Comparison of ENCODE assay signal across 19 mouse cellular contexts in the genomic region with DNA sequence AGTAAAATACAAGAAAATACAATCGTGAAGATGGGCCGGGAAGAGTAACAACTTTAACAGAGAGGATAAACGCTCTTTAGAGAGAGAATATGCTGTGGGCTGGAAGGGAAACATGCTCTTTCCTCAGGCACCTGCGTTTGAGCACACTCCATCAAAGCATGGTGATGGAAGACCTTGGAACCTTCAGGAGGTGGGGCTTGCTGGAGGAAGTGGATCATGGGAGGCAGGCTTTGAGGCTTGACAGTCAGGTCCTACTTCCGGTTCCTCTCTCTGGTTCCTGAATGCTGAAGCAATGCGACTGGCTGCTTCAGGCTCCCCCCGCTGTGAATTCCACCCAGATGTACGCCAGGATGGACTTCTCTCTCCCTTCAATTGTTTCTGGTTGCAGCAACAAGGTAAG. TPM values are rescaled to one million over a fixed set of nuclear protein-coding genes. Genes with fewer than 3 reads are reported as not detected.
A peak's percentile ranks its signal among the peaks of the same experiment; 100 is the strongest.
DNase-seq lines count a peak whose midpoint lies in the region; ATAC-seq and TF ChIP-seq lines count a peak whose summit lies in the region.
"Had no signal": no experiment of that assay in that cellular context is flagged by ENCODE, and none has a peak within 500 bp of the region (broad histone marks: within the 10 kb centered on the region; RNA-seq: fewer than 3 reads in every experiment).

No protein-coding gene starts in this region.

- TF ChIP-seq CTCF in hindbrain, postnatal 0 days (IDR thresholded peaks at IDR 0.05; ENCODE audit: low read depth) = no peak
- no peak for TF ChIP-seq CTCF in CH12.LX (conservative IDR thresholded peaks at IDR 0.05 in 1 of 2, IDR thresholded peaks at IDR 0.05 in 1 of 2; ENCODE audit: low read depth in 2 of 2, low read length in 2 of 2)

- H3K79me2 ChIP-seq in CH12.LX (replicated peaks; ENCODE audit: control insufficient read depth, extremely low read depth, insufficient read depth, poor library complexity, severe bottlenecking) = peaks cover 8% of the 10 kb centered on the region

- in situ Hi-C loops in CH12.LX (cut with MboI; ENCODE audit: low pct_ligation_motif_present, low pct_unique_long_range_greater_than_20kb, low sequenced_read_pairs) = loop anchor here (25.0 kb wide), 2 partner anchors 427 to 527 kb away; partner anchors contain the start of gene Tarbp1

- TF ChIP-seq POLR2A in CH12.LX (IDR thresholded peaks at IDR 0.05; ENCODE audit: low read depth, low read length) = peak; percentile 86

- no peak overlapping the region for H3K4me2 ChIP-seq in hindbrain, postnatal 0 days (ENCODE audit: low read depth, low read length)
- H3K4me2 ChIP-seq in hindbrain, embryonic 14.5 days (replicated peaks) = no peak overlapping the region
- H3K4me2 ChIP-seq in CH12.LX (ENCODE audit: insufficient read depth, low read depth, poor library complexity, severe bottlenecking) = peak overlapping the region; percentile 31; the same call in 1 of the 2 replicates
- no peak overlapping the region for H3K4me2 ChIP-seq in forebrain, embryonic 14.5 days (ENCODE audit: low read length)
- H3K4me2 ChIP-seq: hindbrain, embryonic 15.5 days; midbrain, embryonic 11.5 days had no signal

- no peak for DNase-seq in hindbrain, postnatal 0 days (ENCODE audit: low spot score)
- DNase-seq in hindbrain, embryonic 14.5 days (ENCODE audit: low spot score) = no peak
- peak; percentile 48 for DNase-seq in CH12.LX (ENCODE audit: extremely low read depth)
- DNase-seq in cerebellum, adult 18-20 months = peak; percentile 76 to 85
- peak; percentile 71 to 72 for DNase-seq in cerebellum, postnatal 36 days
- no peak for DNase-seq in forebrain, embryonic 14.5 days (ENCODE audit: low spot score)
- DNase-seq in lung, postnatal 14 days = no peak
- no peak for DNase-seq in gastrocnemius, postnatal 36 days
- DNase-seq: adrenal gland, adult 8-10 months; gastrocnemius, postnatal 14 days; kidney, adult 11 months; kidney, postnatal 25 days; lung, adult 2 months; lung, postnatal 4 days had no signal

- no peaks in the 10 kb centered on the region for H3K27me3 ChIP-seq in hindbrain, postnatal 0 days (ENCODE audit: insufficient read depth, low read length)
- H3K27me3 ChIP-seq in hindbrain, embryonic 14.5 days (ENCODE audit: control insufficient read depth, insufficient read depth, low read length) = no peaks in the 10 kb centered on the region
- H3K27me3 ChIP-seq in CH12.LX (replicated peaks) = peaks cover 41% of the 10 kb centered on the region
- no peaks in the 10 kb centered on the region for H3K27me3 ChIP-seq in forebrain, embryonic 14.5 days (replicated peaks; ENCODE audit: control insufficient read depth, insufficient read depth, low read length)

- no peak overlapping the region for H3K4me3 ChIP-seq in hindbrain, postnatal 0 days (ENCODE audit: low read length)
- no peak overlapping the region for H3K4me3 ChIP-seq in hindbrain, embryonic 14.5 days (replicated peaks; ENCODE audit: low read length)
- H3K4me3 ChIP-seq in CH12.LX (replicated peaks in 1 of 3; ENCODE audit: low read depth in 2 of 3, low read length in 2 of 3, poor library complexity in 1 of 3) = peak overlapping the region; percentile 54 to 77 (median 72)
- no peak overlapping the region for H3K4me3 ChIP-seq in forebrain, embryonic 14.5 days (ENCODE audit: low read depth, low read length)
- H3K4me3 ChIP-seq: forebrain, embryonic 10.5 days; hindbrain, embryonic 15.5 days had no signal

- TF ChIP-seq RAD21 in CH12.LX (IDR thresholded peaks at IDR 0.05; ENCODE audit: low read depth, low read length) = no peak

- H3K27ac ChIP-seq in hindbrain, postnatal 0 days = peak overlapping the region; percentile 56
- no peak overlapping the region for H3K27ac ChIP-seq in hindbrain, embryonic 14.5 days
- H3K27ac ChIP-seq in CH12.LX (ENCODE audit: insufficient read depth, low read depth) = no peak overlapping the region
- no peak overlapping the region for H3K27ac ChIP-seq in forebrain, embryonic 14.5 days (ENCODE audit: low read depth, low read length)
- H3K27ac ChIP-seq: forebrain, embryonic 10.5 days; hindbrain, embryonic 15.5 days had no signal

- H3K9me3 ChIP-seq in hindbrain, postnatal 0 days (ENCODE audit: low read length) = peaks cover 6% of the 10 kb centered on the region; the same call in 1 of the 2 replicates
- 0 out of 2 replicates have a peak, but pooled peaks cover 9% of the 10 kb centered on the region for H3K9me3 ChIP-seq in hindbrain, embryonic 14.5 days (ENCODE audit: control insufficient read depth, low read length)
- H3K9me3 ChIP-seq in CH12.LX (replicated peaks; ENCODE audit: low read length) = peaks cover 7% of the 10 kb centered on the region
- peaks cover 4% of the 10 kb centered on the region; the same call in 1 of the 2 replicates for H3K9me3 ChIP-seq in forebrain, embryonic 14.5 days (replicated peaks; ENCODE audit: control insufficient read depth, low read length)
- H3K9me3 ChIP-seq: hindbrain, embryonic 15.5 days had no signal

- no peak overlapping the region for H3K9ac ChIP-seq in hindbrain, postnatal 0 days (replicated peaks; ENCODE audit: low read length)
- no peak overlapping the region for H3K9ac ChIP-seq in hindbrain, embryonic 14.5 days
- H3K9ac ChIP-seq in CH12.LX (ENCODE audit: insufficient read depth, low read depth) = peak overlapping the region; percentile 37; the same call in 1 of the 2 replicates
- no peak overlapping the region for H3K9ac ChIP-seq in forebrain, embryonic 14.5 days (ENCODE audit: low read length)
- H3K9ac ChIP-seq: hindbrain, embryonic 15.5 days had no signal

- H3K36me3 ChIP-seq in hindbrain, postnatal 0 days (ENCODE audit: insufficient read depth, low read length) = no peaks in the 10 kb centered on the region
- H3K36me3 ChIP-seq in hindbrain, embryonic 14.5 days (replicated peaks; ENCODE audit: control insufficient read depth, insufficient read depth) = no peaks in the 10 kb centered on the region
- H3K36me3 ChIP-seq in CH12.LX (replicated peaks in 1 of 2; ENCODE audit: control insufficient read depth in 1 of 2, insufficient read depth in 1 of 2, low read length in 1 of 2) = peaks cover 6 to 8% of the 10 kb centered on the region in 2 experiments
- H3K36me3 ChIP-seq in forebrain, embryonic 14.5 days (ENCODE audit: control insufficient read depth, insufficient read depth, low read length) = no peaks in the 10 kb centered on the region
- H3K36me3 ChIP-seq: forebrain, embryonic 10.5 days; G1E; hindbrain, embryonic 15.5 days had no signal

- WGBS in hindbrain, postnatal 0 days = 88% methylated on average over 8 of the region's 8 CpGs
- 86% methylated on average over 8 of the region's 8 CpGs for WGBS in hindbrain, embryonic 14.5 days
- 88% methylated on average over 8 of the region's 8 CpGs for WGBS in forebrain, embryonic 14.5 days

- ATAC-seq in hindbrain, postnatal 0 days = no peak
- no peak for ATAC-seq in hindbrain, embryonic 14.5 days (ENCODE audit: low FRiP score)
- ATAC-seq in forebrain, embryonic 14.5 days = no peak

- TF ChIP-seq EP300 in CH12.LX (IDR thresholded peaks at IDR 0.05; ENCODE audit: low read length) = no peak

- H3K4me1 ChIP-seq in hindbrain, postnatal 0 days (ENCODE audit: insufficient read depth, low read length) = 0 out of 2 replicates have a peak, but pooled peaks cover 7% of the 10 kb centered on the region
- H3K4me1 ChIP-seq in hindbrain, embryonic 14.5 days (replicated peaks; ENCODE audit: control insufficient read depth, insufficient read depth, low read length) = peaks cover 10% of the 10 kb centered on the region
- H3K4me1 ChIP-seq in CH12.LX (ENCODE audit: control insufficient read depth in 1 of 2, insufficient read depth in 2 of 2) = peaks cover 6 to 8% of the 10 kb centered on the region in 2 experiments; a peak in 2 of 4 replicates
- H3K4me1 ChIP-seq in forebrain, embryonic 14.5 days (ENCODE audit: control insufficient read depth, insufficient read depth, low read length) = peaks cover 2% of the 10 kb centered on the region; the same call in 1 of the 2 replicates

- intact Hi-C loops in gastrocnemius, postnatal 36 days (cut with DNase I) = no loop called here

- dilution Hi-C loops in CH12.LX (cut with MboI; ENCODE audit: extremely low pct_ligation_motif_present, extremely low pct_unique_long_range_greater_than_20kb, low sequenced_read_pairs) = no loop called here

TF ChIP-seq in CH12.LX, 34 proteins besides CTCF, POLR2A, EP300 and RAD21 (continues in another document):
- TF ChIP-seq MXI1 (IDR thresholded peaks at IDR 0.05; ENCODE audit: low read depth, low read length) (no peak), ELF1 (IDR thresholded peaks at IDR 0.05; ENCODE audit: low read depth, low read length) (peak; percentile 87), IRF4 (IDR thresholded peaks at IDR 0.05; ENCODE audit: low read depth, low read length) (0 out of 2 replicates have a peak, but pooled peaks have one; percentile 12), MAX (IDR thresholded peaks at IDR 0.05; ENCODE audit: low read length) (peak; percentile 55; the same call in 1 of the 2 replicates), SIN3A (IDR thresholded peaks at IDR 0.05; ENCODE audit: low read length) (0 out of 2 replicates have a peak, but pooled peaks have one; percentile 27), TBP (conservative IDR thresholded peaks at IDR 0.05; ENCODE audit: low read depth, low read length) (peak; percentile 86; the same call in 1 of the 2 replicates), UBTF (IDR thresholded peaks at IDR 0.05; ENCODE audit: low read depth, low read length) (no peak), NELFE (IDR thresholded peaks at IDR 0.05; ENCODE audit: low read depth, low read length) (peak; percentile 75), MYC (IDR thresholded peaks at IDR 0.05; ENCODE audit: low read depth, low read length) (peak; percentile 81), TCF12 (IDR thresholded peaks at IDR 0.05; ENCODE audit: low read depth, low read length) (peak; percentile 79)

RNA-seq across cellular contexts. Expression of gene Kcnk1, which starts 34.9 kb away (rescaled TPM):
- 59.6 and 75.5 TPM in 2 replicates for total RNA-seq in hindbrain, postnatal 0 days (2014; rRNA removed)
- polyA plus RNA-seq in hindbrain, postnatal 0 days (2015; fragmentation: Nextera tagmentation; extraction: Ambion mirVana) = 38.2 and 39.3 TPM in 2 replicates
- polyA plus RNA-seq in hindbrain, embryonic 14.5 days (2014; fragmentation: Nextera tagmentation; extraction: Ambion mirVana) = 20.8 and 29.7 TPM in 2 replicates
- total RNA-seq in CH12.LX (2012; rRNA removed) (not detected in 2 replicates), CH12.LX (2014; rRNA removed) (not detected in 2 replicates)
- polyA plus RNA-seq in CH12.LX (2012; ENCODE audit: insufficient read length, low read depth) = not detected in 2 replicates
- 11.9 and 16.1 TPM in 2 replicates for polyA plus RNA-seq in forebrain, embryonic 14.5 days (2014; fragmentation: Nextera tagmentation; extraction: Ambion mirVana)
- total RNA-seq in gastrocnemius, postnatal 36 days (2021) = under 1 TPM; 0.46 to 0.69 TPM
- polyA plus RNA-seq: C2C12, G1E had no signal

RNA-seq across cellular contexts. Expression of gene Map3k21, which starts 49.8 kb away (rescaled TPM):
- 2.2 and 3.7 TPM in 2 replicates for total RNA-seq in hindbrain, postnatal 0 days (2014; rRNA removed)
- 0.87 and 0.89 TPM in 2 replicates for polyA plus RNA-seq in hindbrain, postnatal 0 days (2015; fragmentation: Nextera tagmentation; extraction: Ambion mirVana)
- 0.99 and 1.0 TPM in 2 replicates for polyA plus RNA-seq in hindbrain, embryonic 14.5 days (2014; fragmentation: Nextera tagmentation; extraction: Ambion mirVana)
- not detected in 2 replicates for total RNA-seq in CH12.LX (2012; rRNA removed)
- total RNA-seq in CH12.LX (2014; rRNA removed) = not detected in 2 replicates
- polyA plus RNA-seq in CH12.LX (2012; ENCODE audit: insufficient read length, low read depth) = not detected in 2 replicates
- 0.17 and 0.35 TPM in 2 replicates for polyA plus RNA-seq in forebrain, embryonic 14.5 days (2014; fragmentation: Nextera tagmentation; extraction: Ambion mirVana)
- under 1 TPM in 1 of 2 experiments, not detected in 1; 0.05 TPM for total RNA-seq in gastrocnemius, postnatal 36 days (2021)
- polyA plus RNA-seq: C2C12; forebrain, embryonic 10.5 days; G1E had no signal

Comparison
In these comparisons a context has a peak if more than half of its experiments do, and no peak if none do; other contexts are left out.
1. DNase-seq: peak in CH12.LX (single experiment), cerebellum, adult 18-20 months (2 of 2) and cerebellum, postnatal 36 days (2 of 2); none in hindbrain, postnatal 0 days (single experiment), hindbrain, embryonic 14.5 days (single experiment), forebrain, embryonic 14.5 days (single experiment), lung, postnatal 14 days (single experiment) and gastrocnemius, postnatal 36 days (0 of 2).
2. H3K4me3 ChIP-seq: peak in CH12.LX (3 of 3); none in hindbrain, postnatal 0 days (single experiment), hindbrain, embryonic 14.5 days (single experiment) and forebrain, embryonic 14.5 days (single experiment).
3. RNA of gene Kcnk1, which starts 34.9 kb away (polyA plus RNA-seq): 38.2 to 39.3 TPM in hindbrain, postnatal 0 days, 20.8 to 29.7 TPM in hindbrain, embryonic 14.5 days and 11.9 to 16.1 TPM in forebrain, embryonic 14.5 days; not detected in CH12.LX; every median in the first group is over 10 times any median in the second.